Mouse (Mus musculus): ENCODE data around the gene Atp13a4.

Gene Atp13a4

GRCm38 (mm10) chr16:29544829-29545228 is at the start of gene Atp13a4:
Gene Atp13a4 (minus strand): TSS chr16:29544864.
- DNase-seq (ENCODE audit: low spot score in 2 of 2): no peak

GRCm38 (mm10) chr16:29592171-29592570 is 47.5 kb upstream of the Atp13a4 start:
- no peak for DNase-seq (ENCODE audit: low spot score in 2 of 2)

- DNase-seq (ENCODE audit: low spot score in 2 of 2): no peak
These were observed 35.1 kb upstream of the Atp13a4 start for GRCm38 (mm10) chr16:29579787-29580176.

GRCm38 (mm10) chr16:29579167-29579786 is 34.6 kb upstream of the Atp13a4 start, which contains the start of gene Opa1:
Gene Opa1 (plus strand): TSS chr16:29579334.
- peak; percentile 97 to 99 for DNase-seq (ENCODE audit: low spot score in 2 of 2)

- DNase-seq (ENCODE audit: low spot score in 2 of 2): no peak
These were observed 31.0 kb upstream of the Atp13a4 start for GRCm38 (mm10) chr16:29575620-29576019.

GRCm38 (mm10) chr16:29574013-29574412 is 29.3 kb upstream of the Atp13a4 start:
- DNase-seq (ENCODE audit: low spot score in 2 of 2): no peak

- no peak for DNase-seq (ENCODE audit: low spot score in 2 of 2)
These were observed 16.2 kb upstream of the Atp13a4 start for GRCm38 (mm10) chr16:29560869-29561268.

GRCm38 (mm10) chr16:29560454-29560853 is 15.8 kb upstream of the Atp13a4 start:
- DNase-seq (ENCODE audit: low spot score in 2 of 2): no peak

GRCm38 (mm10) chr16:29559667-29560066 is 15.0 kb upstream of the Atp13a4 start:
- no peak for DNase-seq (ENCODE audit: low spot score in 2 of 2)

- DNase-seq (ENCODE audit: low spot score in 2 of 2): no peak
These were observed 3.4 kb downstream of the Atp13a4 start for GRCm38 (mm10) chr16:29541261-29541683.

- DNase-seq (ENCODE audit: low spot score in 2 of 2): no peak
These were observed 4.8 kb downstream of the Atp13a4 start for GRCm38 (mm10) chr16:29539906-29540305.

- DNase-seq (ENCODE audit: low spot score in 2 of 2): no peak
These were observed 8.1 kb downstream of the Atp13a4 start for GRCm38 (mm10) chr16:29536411-29537204.

- DNase-seq (ENCODE audit: low spot score in 2 of 2): no peak
These were observed 8.8 kb downstream of the Atp13a4 start for GRCm38 (mm10) chr16:29535866-29536265.

GRCm38 (mm10) chr16:29533641-29534040 is 11.0 kb downstream of the Atp13a4 start:
- no peak for DNase-seq (ENCODE audit: low spot score in 2 of 2)

- DNase-seq (ENCODE audit: low spot score in 2 of 2): no peak
These were observed 17.6 kb downstream of the Atp13a4 start for GRCm38 (mm10) chr16:29527085-29527484.

GRCm38 (mm10) chr16:29526585-29526984 is 18.1 kb downstream of the Atp13a4 start:
- no peak for DNase-seq (ENCODE audit: low spot score in 2 of 2)

GRCm38 (mm10) chr16:29512495-29512894 is 32.2 kb downstream of the Atp13a4 start:
- DNase-seq (ENCODE audit: low spot score in 2 of 2): no peak

GRCm38 (mm10) chr16:29510743-29511142 is 33.9 kb downstream of the Atp13a4 start:
- no peak for DNase-seq (ENCODE audit: low spot score in 2 of 2)

GRCm38 (mm10) chr16:29509881-29510280 is 34.8 kb downstream of the Atp13a4 start:
- DNase-seq (ENCODE audit: low spot score in 2 of 2): no peak

GRCm38 (mm10) chr16:29504671-29505070 is 40.0 kb downstream of the Atp13a4 start:
- no peak for DNase-seq (ENCODE audit: low spot score in 2 of 2)

- no peak for DNase-seq (ENCODE audit: low spot score in 2 of 2)
These were observed 40.5 kb downstream of the Atp13a4 start for GRCm38 (mm10) chr16:29504198-29504597.

GRCm38 (mm10) chr16:29491031-29491430 is 53.6 kb downstream of the Atp13a4 start:
- DNase-seq (ENCODE audit: low spot score in 2 of 2): no peak

GRCm38 (mm10) chr16:29481439-29481838 is 63.2 kb downstream of the Atp13a4 start:
- DNase-seq (ENCODE audit: low spot score in 2 of 2): no peak
